Mouse (Mus musculus) testis, adult 2 months (tissue): ENCODE measurements around the gene Abhd15.

ENCODE experiments used
- CTCF ChIP-seq: fragments of 200-500 bp; IDR thresholded peaks from 2 replicates; pipeline ENCODE4 v1.5.1; 2012; ENCODE audit warnings: low read depth, mild to moderate bottlenecking, inconsistent platforms, low read length, moderate library complexity; ENCODE audit not compliant: control insufficient read depth, insufficient read depth, insufficient replicate concordance
- POLR2A ChIP-seq: fragments of 200-500 bp; IDR thresholded peaks from 2 replicates; pipeline ENCODE4 v1.6.1; 2012; ENCODE audit warnings: low read depth, mild to moderate bottlenecking, inconsistent platforms, low read length, moderate library complexity; ENCODE audit not compliant: control insufficient read depth

GRCm38 (mm10) chr11:77491502-77492291, 23.2 kb upstream of the Abhd15 start:
- TF ChIP-seq CTCF (no peak), POLR2A (no peak)
